9 mouse cellular contexts compared by ENCODE assay signal in the genomic region with DNA sequence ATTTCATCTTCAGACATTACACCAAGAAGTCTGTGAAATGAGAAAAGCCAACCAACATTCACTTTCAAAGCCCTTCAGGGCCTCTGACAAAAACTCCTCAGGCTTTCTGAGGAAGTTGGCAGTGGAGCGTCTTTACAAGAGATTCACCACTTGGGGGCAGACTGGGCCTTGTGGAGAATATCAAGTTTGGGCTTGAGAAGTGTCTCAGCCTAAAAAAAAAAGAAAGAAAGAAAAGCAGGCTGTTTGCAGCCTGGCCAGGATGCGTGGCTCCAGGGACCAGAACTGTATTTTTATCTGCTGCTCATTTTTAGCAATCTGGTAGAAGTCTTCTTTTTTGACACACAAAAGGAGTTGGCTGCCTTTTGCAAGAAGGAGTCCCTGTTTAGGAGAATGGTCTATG.
DNase-seq lines count a peak whose midpoint lies in the region; ATAC-seq and TF ChIP-seq lines count a peak whose summit lies in the region.
"Had no signal": no experiment of that assay in that cellular context is flagged by ENCODE, and none has a peak within 500 bp of the region (broad histone marks: within the 10 kb centered on the region; RNA-seq: fewer than 3 reads in every experiment).

No protein-coding gene starts in this region.

- 0 out of 2 replicates have a peak, but pooled peaks have one; percentile 33 for ATAC-seq in megakaryocyte, adult 5-6 weeks (ENCODE audit: poor library complexity, severe bottlenecking)
- no peak for ATAC-seq in stomach, postnatal 0 days (ENCODE audit: low FRiP score, low TSS enrichment)

- H3K4me2 ChIP-seq in stomach, postnatal 0 days (replicated peaks; ENCODE audit: low read depth), result no peak overlapping the region
- H3K4me2 ChIP-seq: stomach, embryonic 15.5 days had no signal

- peak; percentile 88 for TF ChIP-seq CTCF in stomach, postnatal 0 days (IDR thresholded peaks at IDR 0.05; ENCODE audit: low read depth)

- H3K4me3 ChIP-seq in heart, embryonic 10.5 days, result no peak overlapping the region
- no peak overlapping the region for H3K4me3 ChIP-seq in stomach, postnatal 0 days (ENCODE audit: low read depth, low read length)
- H3K4me3 ChIP-seq: stomach, embryonic 15.5 days had no signal

- H3K4me1 ChIP-seq in heart, embryonic 10.5 days, result no peaks in the 10 kb centered on the region
- H3K4me1 ChIP-seq in stomach, postnatal 0 days (replicated peaks; ENCODE audit: control insufficient read depth, insufficient read depth), result no peaks in the 10 kb centered on the region
- H3K4me1 ChIP-seq: stomach, embryonic 15.5 days had no signal

- DNase-seq in heart, adult 18-20 months, result peak; percentile 65 to 79
- DNase-seq in heart, embryonic 10.5 days (ENCODE audit: low spot score), result no peak
- DNase-seq in NIH3T3 (ENCODE audit: low read depth), result peak; percentile 75
- peak; percentile 64 to 70 for DNase-seq in cerebellum, postnatal 4 days (ENCODE audit: low spot score in 2 of 2)
- peak; percentile 51 for DNase-seq in gastrocnemius, postnatal 25 days
- peak; percentile 73 for DNase-seq in layer of hippocampus, adult 9-11 months
- peak; percentile 64 for DNase-seq in stomach, postnatal 0 days (ENCODE audit: low spot score)

- 9% methylated on average over 2 of the region's 2 CpGs for WGBS in heart, embryonic 10.5 days
- WGBS in stomach, postnatal 0 days, result 0% methylated on average over 2 of the region's 2 CpGs

- no peak overlapping the region for H3K27ac ChIP-seq in heart, embryonic 10.5 days
- no peak overlapping the region for H3K27ac ChIP-seq in stomach, postnatal 0 days (replicated peaks)
- H3K27ac ChIP-seq: stomach, embryonic 15.5 days had no signal

- no peak for TF ChIP-seq EP300 in stomach, postnatal 0 days (optimal IDR thresholded peaks at IDR 0.05)

- H3K27me3 ChIP-seq in heart, embryonic 10.5 days (ENCODE audit: insufficient read depth, poor library complexity, severe bottlenecking), result no peaks in the 10 kb centered on the region; the same call in 1 of the 2 replicates
- H3K27me3 ChIP-seq in stomach, postnatal 0 days (ENCODE audit: control insufficient read depth, insufficient read depth, low read length), result no peaks in the 10 kb centered on the region
- H3K27me3 ChIP-seq: stomach, embryonic 15.5 days had no signal

- H3K9me3 ChIP-seq in heart, embryonic 10.5 days, result 0 out of 2 replicates have a peak, but pooled peaks cover 4% of the 10 kb centered on the region
- no peaks in the 10 kb centered on the region for H3K9me3 ChIP-seq in stomach, postnatal 0 days (ENCODE audit: control insufficient read depth, low read length)
- H3K9me3 ChIP-seq: stomach, embryonic 15.5 days had no signal

- no peaks in the 10 kb centered on the region for H3K36me3 ChIP-seq in heart, embryonic 10.5 days
- H3K36me3 ChIP-seq in stomach, postnatal 0 days (ENCODE audit: control insufficient read depth, insufficient read depth, low read length), result no peaks in the 10 kb centered on the region
- H3K36me3 ChIP-seq: stomach, embryonic 15.5 days had no signal

- no peak overlapping the region for H3K9ac ChIP-seq in stomach, postnatal 0 days (ENCODE audit: low read length)
- H3K9ac ChIP-seq: stomach, embryonic 15.5 days had no signal
